Comparison of ENCODE assay signal across 9 mouse cellular contexts in the genomic region with DNA sequence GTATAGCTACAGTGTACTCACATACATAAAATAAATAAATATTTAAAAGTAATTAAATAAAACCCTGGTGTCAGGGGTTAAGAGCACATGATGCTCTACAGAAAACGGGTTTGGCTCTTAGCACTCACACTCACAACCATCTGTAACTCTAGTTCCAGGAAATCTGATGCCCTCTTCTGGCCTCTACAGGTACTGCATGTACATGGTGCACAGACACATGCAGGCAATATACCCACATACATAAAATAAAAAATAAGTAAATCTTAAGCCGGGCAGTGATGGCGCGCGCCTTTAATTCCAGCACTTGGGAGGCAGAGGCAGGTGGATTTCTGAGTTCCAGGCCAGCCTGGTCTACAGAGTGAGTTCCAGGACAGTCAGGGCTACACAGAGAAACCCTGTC. TPM values are rescaled to one million over a fixed set of nuclear protein-coding genes. Genes with fewer than 3 reads are reported as not detected.
DNase-seq lines count a peak whose midpoint lies in the region; ATAC-seq and TF ChIP-seq lines count a peak whose summit lies in the region.
"Not testable (repeated sequence)": the region's sequence is repeated elsewhere in the genome, so short reads cannot be mapped to it uniquely, and the experiment has no call there.
"Had no signal": no experiment of that assay in that cellular context is flagged by ENCODE, and none has a peak within 500 bp of the region (broad histone marks: within the 10 kb centered on the region; RNA-seq: fewer than 3 reads in every experiment).

No protein-coding gene starts in this region.

- peak; percentile 56 for TF ChIP-seq CTCF in liver, postnatal 0 days (IDR thresholded peaks at IDR 0.05; ENCODE audit: low read depth)
- TF ChIP-seq CTCF in thymus, adult 2 months (IDR thresholded peaks at IDR 0.05; ENCODE audit: borderline replicate concordance, control insufficient read depth, extremely low read depth, insufficient read depth, low read length, poor library complexity): not testable (repeated sequence)

- peak; percentile 14 for DNase-seq in CD4-positive, CD25-positive, alpha-beta regulatory T cell, adult 2 months (ENCODE audit: low read depth, low spot score)
- DNase-seq in ZHBTc4 (ENCODE audit: low read depth, low spot score): peak; percentile 84
- DNase-seq in embryonic facial prominence, embryonic 10.5 days (ENCODE audit: low spot score): peak; percentile 34
- peak; percentile 27 for DNase-seq in hindbrain, embryonic 10.5 days (ENCODE audit: low spot score)
- DNase-seq in layer of hippocampus, adult 11-12 months (ENCODE audit: low spot score): peak; percentile 44
- DNase-seq in liver, postnatal 0 days: not testable (repeated sequence)
- DNase-seq in neural tube, embryonic 10.5 days (ENCODE audit: extremely low spot score, low spot score): peak; percentile 34
- peak; percentile 26 for DNase-seq in thymus, adult 2 months

- not testable (repeated sequence) for ATAC-seq in liver, postnatal 0 days

- H3K4me3 ChIP-seq in embryonic facial prominence, embryonic 10.5 days; hindbrain, embryonic 10.5 days; liver, postnatal 0 days (ENCODE audit: low read depth, low read length); thymus, adult 2 months (ENCODE audit: control insufficient read depth, insufficient read depth, low read length): not testable (repeated sequence)

- not testable (repeated sequence) for H3K4me2 ChIP-seq in liver, postnatal 0 days (ENCODE audit: low read depth, low read length)

- 91% methylated on average over 5 of the region's 5 CpGs for WGBS in embryonic facial prominence, embryonic 10.5 days
- 87% methylated on average over 5 of the region's 5 CpGs for WGBS in hindbrain, embryonic 10.5 days
- WGBS in liver, postnatal 0 days (ENCODE audit: insufficient replicate concordance): 85% methylated on average over 5 of the region's 5 CpGs
- WGBS in thymus, adult 2 months: 93% methylated on average over 5 of the region's 5 CpGs

- peaks cover 23% of the 10 kb centered on the region for H3K4me1 ChIP-seq in embryonic facial prominence, embryonic 10.5 days
- H3K4me1 ChIP-seq in hindbrain, embryonic 10.5 days (replicated peaks): peaks cover 25% of the 10 kb centered on the region
- H3K4me1 ChIP-seq in liver, postnatal 0 days (ENCODE audit: insufficient read depth); thymus, adult 2 months (replicated peaks; ENCODE audit: control insufficient read depth, insufficient read depth, low read length): not testable (repeated sequence)

- H3K9ac ChIP-seq in liver, postnatal 0 days (replicated peaks): not testable (repeated sequence)

- H3K27ac ChIP-seq in embryonic facial prominence, embryonic 10.5 days (replicated peaks); hindbrain, embryonic 10.5 days; liver, postnatal 0 days (ENCODE audit: low read depth); thymus, adult 2 months (ENCODE audit: control insufficient read depth, insufficient read depth, low read length): not testable (repeated sequence)

- TF ChIP-seq POLR2A in thymus, adult 2 months (IDR thresholded peaks at IDR 0.05; ENCODE audit: control insufficient read depth, extremely low read depth, insufficient read depth, low read length, poor library complexity): not testable (repeated sequence)

- H3K36me3 ChIP-seq in embryonic facial prominence, embryonic 10.5 days (replicated peaks); hindbrain, embryonic 10.5 days; liver, postnatal 0 days (replicated peaks; ENCODE audit: insufficient read depth, low read length); thymus, adult 2 months (ENCODE audit: control insufficient read depth, insufficient read depth, low read length): not testable (repeated sequence)

- TF ChIP-seq EP300 in liver, postnatal 0 days (IDR thresholded peaks at IDR 0.05; ENCODE audit: low read depth): not testable (repeated sequence)

- not testable (repeated sequence) for H3K9me3 ChIP-seq in embryonic facial prominence, embryonic 10.5 days; hindbrain, embryonic 10.5 days; liver, postnatal 0 days (ENCODE audit: low read length)

- H3K27me3 ChIP-seq in embryonic facial prominence, embryonic 10.5 days (replicated peaks; ENCODE audit: low read depth, poor library complexity, severe bottlenecking): peaks cover 39% of the 10 kb centered on the region
- peaks cover 27% of the 10 kb centered on the region for H3K27me3 ChIP-seq in hindbrain, embryonic 10.5 days (ENCODE audit: insufficient read depth, poor library complexity, severe bottlenecking)
- H3K27me3 ChIP-seq in liver, postnatal 0 days (ENCODE audit: insufficient read depth, low read length); thymus, adult 2 months (ENCODE audit: control insufficient read depth, insufficient read depth, low read length): not testable (repeated sequence)

RNA-seq across cellular contexts. Expression of a gene that starts 1.1 kb away (rescaled TPM):
- 0.33 and 0.42 TPM in 2 replicates for polyA plus RNA-seq in embryonic facial prominence, embryonic 10.5 days (2016; fragmentation: Nextera tagmentation; extraction: Ambion mirVana)
- polyA plus RNA-seq in hindbrain, embryonic 10.5 days (2016; fragmentation: Nextera tagmentation; extraction: Ambion mirVana): 0.98 and 1.3 TPM in 2 replicates
- not detected in 2 replicates for polyA plus RNA-seq in liver, postnatal 0 days (2015; fragmentation: Nextera tagmentation; extraction: Ambion mirVana)
- polyA plus RNA-seq in thymus, adult 2 months (2012; rRNA removed): 0.11 and 0.17 TPM in 2 replicates
- polyA plus RNA-seq: myocyte had no signal

RNA-seq across cellular contexts. Expression of a gene that starts 54.0 kb away (rescaled TPM):
- polyA plus RNA-seq in embryonic facial prominence, embryonic 10.5 days (2016; fragmentation: Nextera tagmentation; extraction: Ambion mirVana): 22.2 and 24.9 TPM in 2 replicates
- 25.9 and 26.7 TPM in 2 replicates for polyA plus RNA-seq in hindbrain, embryonic 10.5 days (2016; fragmentation: Nextera tagmentation; extraction: Ambion mirVana)
- 30.9 and 35.6 TPM in 2 replicates for polyA plus RNA-seq in liver, postnatal 0 days (2015; fragmentation: Nextera tagmentation; extraction: Ambion mirVana)
- 24.1 and 27.2 TPM in 2 replicates for polyA plus RNA-seq in thymus, adult 2 months (2012; rRNA removed)
